Mouse (Mus musculus): Measurements from ENCODE around the gene Ptprn2. TPM values are rescaled to one million over a fixed set of nuclear protein-coding genes. Genes with fewer than 3 reads are reported as not detected.
"Not testable (repeated sequence)": the region's sequence is repeated elsewhere in the genome, so short reads cannot be mapped to it uniquely, and the experiment has no call there.

The Ptprn2 gene
- total RNA-seq, 2 experiments from 2014 or later = not detected

DNA sequence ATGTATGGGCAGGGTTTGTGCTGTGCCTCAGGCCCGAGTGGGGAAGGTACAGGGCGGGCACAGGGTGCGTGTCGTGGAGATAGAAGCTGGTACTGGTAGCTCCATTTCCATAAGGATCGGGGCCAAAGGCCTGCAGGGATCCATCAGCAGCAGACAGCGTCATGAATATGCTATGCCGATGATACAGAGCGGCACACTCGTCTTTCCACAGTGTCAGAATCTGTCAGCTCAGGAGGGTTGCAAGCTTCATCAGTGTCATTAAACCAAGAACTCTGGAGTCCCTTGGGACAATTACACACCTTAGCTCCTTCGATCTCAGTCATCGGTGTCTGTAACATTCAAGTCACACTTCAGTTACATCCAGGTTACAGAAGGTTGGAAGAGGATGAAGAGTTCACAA is 15.1 kb downstream of the Ptprn2 start:
- ATAC-seq (replicated peaks; ENCODE audit: low FRiP score, low TSS enrichment, poor library complexity, severe bottlenecking) = no peak

DNA sequence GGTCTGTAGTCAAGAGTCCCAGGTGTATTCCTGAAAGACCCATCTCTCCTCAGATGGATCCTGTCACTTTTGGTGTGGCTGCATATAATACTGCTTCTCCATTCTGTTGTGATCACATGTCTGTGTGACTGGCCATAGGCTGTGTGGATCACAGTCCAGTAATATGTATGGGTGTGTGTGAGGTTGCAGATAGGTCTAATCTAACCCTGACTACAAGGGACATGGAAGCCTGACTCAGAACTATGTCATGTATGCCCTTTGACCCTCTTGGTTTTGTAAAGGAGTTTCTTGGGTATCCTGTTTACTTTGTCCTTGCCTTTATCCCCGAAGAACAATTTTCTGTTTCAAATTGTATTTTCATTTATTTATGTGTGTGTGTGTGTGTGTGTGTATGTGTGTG is 27.0 kb downstream of the Ptprn2 start:
- no peak for ATAC-seq (replicated peaks; ENCODE audit: low FRiP score, low TSS enrichment, poor library complexity, severe bottlenecking)

DNA sequence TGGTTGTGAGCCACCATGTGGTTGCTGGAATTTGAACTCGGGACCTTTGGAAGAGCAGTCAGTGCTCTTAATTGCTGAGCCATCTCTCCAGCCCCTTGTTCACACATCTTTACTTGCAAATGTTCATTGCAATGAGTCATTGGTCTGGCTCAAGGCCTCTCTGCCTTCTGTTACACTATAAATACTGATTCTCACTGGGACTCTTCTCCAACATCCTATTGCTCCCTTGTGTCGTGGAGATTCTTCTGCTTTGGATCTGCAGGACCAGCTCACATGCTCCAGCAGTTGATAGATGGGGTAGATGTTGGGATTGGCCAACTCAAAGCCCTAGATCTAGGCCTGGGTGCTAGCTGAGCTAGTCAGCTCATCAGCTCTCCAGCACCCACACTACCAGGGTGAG is 28.3 kb downstream of the Ptprn2 start:
- ATAC-seq (replicated peaks; ENCODE audit: low FRiP score, low TSS enrichment, poor library complexity, severe bottlenecking) = not testable (repeated sequence)

DNA sequence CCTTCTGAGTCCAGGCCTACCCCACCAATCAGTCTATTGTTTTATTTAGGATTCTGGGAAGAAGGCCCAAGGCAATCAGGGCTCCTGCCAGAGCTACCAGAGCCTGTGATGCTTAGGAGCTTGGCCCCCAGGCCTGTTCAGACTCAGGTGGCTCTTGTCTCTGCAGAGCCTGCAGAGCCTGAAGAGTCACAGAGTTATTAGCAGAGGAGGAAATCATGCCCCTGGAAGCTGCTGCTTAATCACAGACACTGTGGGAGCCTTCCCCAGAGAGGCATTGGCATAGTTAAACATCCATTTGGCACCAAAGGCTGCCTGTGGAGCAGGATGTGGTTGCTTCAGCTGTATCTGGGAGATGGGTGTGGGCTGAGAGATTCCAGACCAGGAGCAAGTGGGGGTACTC is 30.3 kb downstream of the Ptprn2 start:
- no peak for ATAC-seq (replicated peaks; ENCODE audit: low FRiP score, low TSS enrichment, poor library complexity, severe bottlenecking)

DNA sequence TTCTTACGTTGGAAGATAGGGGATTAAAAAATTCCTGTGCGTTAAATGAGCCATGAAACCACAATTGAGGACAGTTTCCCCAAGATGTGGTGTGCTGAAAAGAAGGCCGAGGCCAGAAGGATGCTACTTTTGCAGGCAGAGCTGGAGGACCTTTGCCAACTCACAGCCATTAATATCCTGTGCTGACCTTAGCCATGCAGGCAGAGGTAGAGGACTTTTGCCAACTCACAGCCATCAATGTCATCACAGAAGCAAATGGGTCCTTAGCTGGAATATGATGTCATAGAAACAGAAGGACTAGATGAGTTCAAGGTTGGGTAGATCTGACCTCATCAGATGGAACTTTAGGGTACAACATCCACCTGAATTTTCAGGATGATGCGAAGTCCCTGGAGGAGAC is 43.3 kb downstream of the Ptprn2 start:
- no peak for ATAC-seq (replicated peaks; ENCODE audit: low FRiP score, low TSS enrichment, poor library complexity, severe bottlenecking)

DNA sequence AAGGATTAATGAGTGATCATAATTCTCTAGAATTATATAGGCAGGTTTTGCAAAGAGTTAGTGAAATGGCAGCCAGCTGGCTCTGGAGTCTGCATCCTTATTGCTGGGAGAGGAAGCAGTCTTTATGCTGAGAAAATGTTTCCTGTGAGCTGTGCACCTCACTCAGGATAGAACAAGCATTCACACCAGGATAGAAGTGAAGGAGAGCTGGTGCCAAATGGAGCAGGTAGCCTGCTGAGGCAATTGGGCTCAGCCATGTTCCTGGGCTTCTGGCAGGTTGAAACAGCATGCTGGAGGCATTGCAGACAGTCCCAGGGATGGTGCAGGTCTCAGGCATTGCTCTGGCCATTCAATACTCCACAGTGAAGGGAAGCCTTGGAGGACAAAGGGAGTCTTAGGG is 47.8 kb downstream of the Ptprn2 start:
- ATAC-seq (replicated peaks; ENCODE audit: low FRiP score, low TSS enrichment, poor library complexity, severe bottlenecking) = no peak

DNA sequence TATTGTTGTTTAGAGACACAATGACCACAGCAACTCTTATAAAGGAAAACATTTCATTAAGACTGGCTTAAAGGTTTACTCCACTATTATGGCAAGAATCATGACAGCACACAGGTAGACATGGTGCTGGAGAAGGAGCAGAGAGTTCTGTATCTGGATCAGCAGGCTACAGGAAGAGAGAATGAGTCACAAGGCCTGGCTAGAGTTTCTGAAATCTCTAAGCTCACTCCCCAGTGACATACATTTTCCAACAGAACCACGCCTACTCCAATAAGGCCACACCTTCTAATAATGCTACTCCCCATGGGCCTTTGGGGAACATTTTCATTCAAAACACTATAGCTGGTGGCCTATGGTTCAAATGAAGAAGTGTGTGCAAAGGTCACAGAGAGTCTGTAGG is 53.8 kb downstream of the Ptprn2 start:
- ATAC-seq (replicated peaks; ENCODE audit: low FRiP score, low TSS enrichment, poor library complexity, severe bottlenecking) = no peak

DNA sequence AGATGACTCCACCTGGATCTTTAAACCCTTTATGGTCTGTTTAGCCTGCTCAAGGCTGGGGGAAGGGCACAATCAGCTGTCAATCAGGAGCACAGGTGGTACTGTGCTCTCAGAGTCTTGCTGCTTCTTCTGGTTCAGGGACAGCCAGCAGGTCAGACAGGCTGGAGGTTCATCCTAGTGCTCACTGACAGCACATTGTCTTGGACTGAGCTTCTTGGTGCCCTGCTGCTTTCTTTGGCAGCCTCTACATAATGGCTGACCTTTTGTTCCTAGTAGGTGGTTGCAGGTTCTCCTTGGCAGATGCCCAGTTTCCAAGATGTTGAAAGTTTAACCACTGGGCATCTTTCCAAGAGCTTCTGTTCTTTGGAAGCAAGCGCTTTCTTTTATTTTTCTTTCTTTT is 55.1 kb downstream of the Ptprn2 start:
- ATAC-seq (replicated peaks; ENCODE audit: low FRiP score, low TSS enrichment, poor library complexity, severe bottlenecking) = no peak

DNA sequence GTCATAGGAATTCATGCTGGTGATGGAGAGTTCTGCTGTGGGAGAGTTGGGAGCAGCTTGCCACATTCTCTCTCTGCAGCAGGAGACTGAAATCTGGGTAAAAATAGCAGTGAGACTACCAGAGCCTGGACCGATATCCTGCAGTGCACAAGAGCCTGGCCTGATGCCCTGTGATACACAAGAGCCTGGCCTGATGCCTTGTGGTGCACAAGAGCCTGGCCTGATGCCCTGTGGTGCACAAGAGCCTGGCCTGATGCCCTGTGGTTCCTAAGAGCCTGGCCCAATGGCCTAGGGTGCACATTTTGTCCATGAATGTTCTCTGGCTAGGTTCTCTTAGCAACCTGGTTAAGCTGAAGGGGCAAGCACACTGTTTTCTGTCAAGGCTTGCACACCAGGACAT is 64.5 kb downstream of the Ptprn2 start:
- no peak for ATAC-seq (replicated peaks; ENCODE audit: low FRiP score, low TSS enrichment, poor library complexity, severe bottlenecking)

DNA sequence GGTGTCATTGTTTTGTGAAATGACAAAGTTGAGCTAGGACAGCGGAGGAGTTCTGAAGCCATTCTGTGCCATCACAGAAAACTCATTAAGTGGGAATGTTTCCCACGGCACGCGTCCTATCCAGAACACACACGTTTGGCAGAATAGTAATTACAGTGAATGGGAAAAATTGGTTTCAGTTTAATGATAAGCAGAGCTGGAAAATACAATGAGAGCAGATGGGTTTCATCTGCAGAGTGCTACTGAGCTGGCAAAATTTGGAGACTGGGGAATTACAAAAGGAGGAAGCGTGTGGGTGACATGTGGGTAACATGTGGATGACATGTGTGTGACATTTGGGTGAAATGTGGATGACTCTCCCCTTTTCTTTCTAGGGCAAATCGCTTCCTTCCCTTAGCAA is 66.0 kb downstream of the Ptprn2 start:
- no peak for ATAC-seq (replicated peaks; ENCODE audit: low FRiP score, low TSS enrichment, poor library complexity, severe bottlenecking)

DNA sequence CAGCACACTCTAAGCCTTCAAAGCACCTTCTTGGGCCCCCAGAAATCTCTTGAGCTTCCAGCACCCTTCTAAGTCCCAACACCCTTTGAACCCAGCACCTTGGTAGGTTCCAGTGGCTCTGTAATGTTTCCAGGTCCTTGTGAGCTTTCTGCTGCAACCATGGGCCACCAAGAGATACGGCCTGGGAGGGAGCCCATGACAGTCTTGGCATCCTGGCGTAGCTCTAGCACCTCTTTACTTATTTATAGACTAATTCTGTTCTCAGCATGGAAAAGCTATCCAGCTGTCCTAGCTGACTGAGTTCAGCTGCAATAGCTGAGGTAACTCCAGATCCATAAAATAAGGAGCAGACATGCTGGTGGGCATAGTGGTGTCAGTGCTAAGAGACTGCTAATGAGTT is 66.8 kb downstream of the Ptprn2 start:
- ATAC-seq (replicated peaks; ENCODE audit: low FRiP score, low TSS enrichment, poor library complexity, severe bottlenecking) = no peak

DNA sequence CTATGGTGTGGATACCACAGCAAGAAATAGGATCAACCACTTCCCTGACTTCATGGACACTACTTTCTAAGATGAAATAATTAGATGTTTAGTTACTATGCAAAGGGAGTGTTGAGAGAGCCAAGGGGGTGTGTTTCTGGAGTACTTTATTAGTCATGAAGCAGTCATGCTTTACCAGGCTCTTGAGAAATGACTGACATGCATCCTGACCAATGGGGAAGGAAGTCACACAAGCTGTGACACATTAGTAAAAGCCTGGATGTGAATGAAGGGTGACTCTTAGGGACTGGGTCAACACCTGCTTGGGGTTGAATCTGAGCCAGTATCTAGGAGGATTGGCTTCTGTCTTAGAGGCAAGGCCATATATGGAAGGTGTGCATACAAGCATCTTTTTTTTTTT is 67.8 kb downstream of the Ptprn2 start:
- ATAC-seq (replicated peaks; ENCODE audit: low FRiP score, low TSS enrichment, poor library complexity, severe bottlenecking) = no peak

DNA sequence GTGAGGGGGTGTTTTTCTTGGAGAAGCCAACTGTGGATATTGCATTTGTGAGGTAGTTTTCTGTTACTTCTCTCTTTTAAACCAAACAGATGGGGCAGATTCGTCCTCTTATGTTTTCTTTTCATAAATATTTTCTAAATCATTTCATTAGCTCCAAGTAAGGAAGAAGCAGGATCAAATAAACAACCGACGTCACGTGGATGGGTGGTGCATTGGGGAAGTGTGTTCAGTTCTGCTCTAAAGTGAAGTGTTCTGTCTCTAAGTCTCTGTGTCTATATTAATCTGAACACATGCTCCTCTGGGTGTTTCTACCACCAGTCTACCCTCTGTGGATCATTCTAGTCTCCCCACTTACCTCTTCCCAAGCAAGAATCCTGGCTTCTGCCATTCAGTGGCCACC is 70.4 kb downstream of the Ptprn2 start:
- no peak for ATAC-seq (replicated peaks; ENCODE audit: low FRiP score, low TSS enrichment, poor library complexity, severe bottlenecking)

DNA sequence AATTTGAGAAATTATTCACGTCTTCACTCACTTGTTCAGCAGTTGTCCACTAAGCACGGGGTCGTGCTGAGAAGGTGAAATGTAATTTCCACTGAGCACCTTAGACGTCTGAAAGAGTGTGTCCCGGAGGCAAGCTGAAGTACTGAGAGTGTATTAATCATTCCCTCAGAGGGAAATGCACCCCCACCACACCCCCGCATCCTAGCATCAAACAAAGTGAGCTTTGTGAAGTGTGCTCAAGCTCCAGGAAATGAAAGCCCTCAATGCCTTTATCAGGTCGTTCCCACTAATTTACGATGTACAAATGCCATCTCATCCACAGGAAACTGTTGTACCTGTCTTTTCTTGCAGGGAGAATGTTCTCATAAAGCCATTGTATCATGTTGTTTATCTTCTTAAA is 78.9 kb downstream of the Ptprn2 start:
- ATAC-seq (replicated peaks; ENCODE audit: low FRiP score, low TSS enrichment, poor library complexity, severe bottlenecking) = no peak

DNA sequence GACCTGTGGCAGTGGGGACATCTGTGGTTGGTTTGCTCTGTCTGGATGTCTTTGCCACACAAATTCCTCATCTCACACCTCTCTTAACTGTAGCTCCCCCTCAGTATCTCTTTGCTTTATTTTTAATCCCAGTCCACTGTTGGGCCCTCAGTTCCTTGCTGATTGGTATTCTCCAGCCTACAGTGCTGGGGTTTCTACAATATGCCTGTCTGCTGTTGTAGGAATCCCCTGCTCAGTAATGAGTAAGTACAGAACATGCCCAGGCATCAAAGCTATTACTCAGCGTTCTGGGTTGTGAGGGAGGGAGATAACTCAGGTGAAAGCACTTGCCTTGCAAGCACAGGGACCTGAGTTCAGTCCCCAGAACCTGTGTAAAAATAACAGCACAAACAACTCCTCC is 81.2 kb downstream of the Ptprn2 start:
- ATAC-seq (replicated peaks; ENCODE audit: low FRiP score, low TSS enrichment, poor library complexity, severe bottlenecking) = no peak

DNA sequence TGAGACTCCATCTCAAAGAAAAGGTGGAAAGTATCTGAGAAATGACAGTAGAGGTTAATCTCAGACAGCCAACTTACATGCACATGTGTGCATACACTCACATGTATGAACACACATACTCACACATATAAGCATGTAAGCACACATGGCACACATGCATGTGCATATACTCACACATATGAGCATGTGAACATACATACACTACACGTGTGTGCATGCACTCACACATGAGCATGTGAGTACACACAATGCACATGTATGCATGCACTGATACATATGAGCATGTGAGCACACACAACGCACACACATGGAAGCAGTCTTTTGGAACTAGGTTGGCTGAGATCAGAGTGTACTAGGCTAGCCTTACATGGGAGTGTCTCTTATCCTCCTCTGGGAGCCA is 81.7 kb downstream of the Ptprn2 start:
- ATAC-seq (replicated peaks; ENCODE audit: low FRiP score, low TSS enrichment, poor library complexity, severe bottlenecking) = no peak

DNA sequence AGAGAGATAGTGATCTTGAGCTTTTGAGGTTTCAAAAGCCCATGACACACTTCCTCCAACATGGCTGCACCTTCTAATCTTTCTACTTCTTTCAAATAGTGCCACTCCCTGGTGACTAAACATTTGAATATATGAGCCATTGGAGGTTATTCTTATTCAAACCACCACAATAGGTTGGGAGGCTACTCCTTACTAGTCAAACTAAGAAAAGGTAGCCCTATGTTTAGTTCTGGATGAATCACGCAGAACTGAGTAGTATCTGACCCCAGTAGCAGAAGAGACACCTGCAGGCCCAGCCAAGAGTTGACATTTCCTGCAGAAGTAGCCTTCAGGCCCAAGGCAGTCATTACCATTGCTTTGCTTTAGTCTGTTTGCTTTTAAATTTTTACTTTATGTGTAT is 84.0 kb downstream of the Ptprn2 start:
- ATAC-seq (replicated peaks; ENCODE audit: low FRiP score, low TSS enrichment, poor library complexity, severe bottlenecking) = no peak

DNA sequence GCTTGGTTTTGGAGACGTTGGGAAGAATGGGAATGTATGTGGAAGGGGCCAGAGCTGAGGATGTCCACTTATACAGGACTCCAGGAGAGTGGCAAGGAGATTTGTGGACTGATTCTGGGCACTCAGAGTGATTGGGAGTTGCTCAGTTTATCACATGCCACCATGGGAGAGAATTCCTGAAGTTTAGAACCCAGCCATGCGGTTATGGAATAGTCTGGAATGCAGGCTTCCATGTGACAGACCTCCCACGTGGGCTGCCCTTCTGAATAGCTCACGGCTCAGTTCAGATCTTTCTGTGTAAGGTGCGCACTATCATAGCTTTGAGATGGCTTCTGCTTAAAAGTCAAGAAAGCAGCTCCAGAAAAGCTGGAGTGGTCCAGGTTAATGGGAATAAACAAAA is 88.6 kb downstream of the Ptprn2 start:
- ATAC-seq (replicated peaks; ENCODE audit: low FRiP score, low TSS enrichment, poor library complexity, severe bottlenecking) = no peak

DNA sequence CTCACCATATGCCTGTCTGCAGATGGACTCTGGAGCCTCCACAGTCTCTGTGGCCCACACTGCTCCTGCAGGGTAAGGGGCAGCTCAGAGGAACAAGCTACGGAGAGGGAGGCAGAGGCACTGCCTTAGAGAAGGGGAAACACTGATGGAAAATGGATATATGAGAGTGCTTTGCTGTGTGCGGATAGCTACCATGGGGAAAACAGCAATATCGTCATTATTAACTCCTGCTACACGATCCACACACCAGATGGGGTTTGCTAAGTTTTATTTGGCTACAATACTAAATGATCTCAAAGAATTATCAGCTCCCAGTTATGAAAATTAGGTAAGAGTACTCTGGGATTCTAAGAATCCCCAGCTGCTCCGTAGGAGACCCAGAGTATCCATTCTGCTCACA is 89.2 kb downstream of the Ptprn2 start:
- ATAC-seq (replicated peaks; ENCODE audit: low FRiP score, low TSS enrichment, poor library complexity, severe bottlenecking) = no peak

DNA sequence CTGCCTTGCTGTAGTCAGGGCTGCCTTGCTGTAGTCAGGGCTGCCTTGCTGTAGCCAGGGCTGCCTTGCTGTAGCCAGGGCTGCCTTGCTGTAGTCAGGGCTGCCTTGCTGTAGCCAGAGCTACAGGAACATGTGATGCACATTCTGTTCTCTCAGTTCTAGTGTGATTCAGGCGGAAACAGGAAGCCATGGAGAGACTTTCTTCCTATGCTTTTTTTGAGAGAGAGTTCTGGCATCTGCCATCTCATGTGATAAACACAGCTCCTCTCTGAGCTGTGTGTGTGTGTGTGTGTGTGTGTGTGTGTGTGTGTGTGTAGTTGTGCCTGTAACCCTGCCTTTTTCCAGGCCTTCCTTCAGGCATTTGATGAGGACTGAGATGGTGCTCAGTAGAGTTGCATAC is 92.4 kb downstream of the Ptprn2 start:
- not testable (repeated sequence) for ATAC-seq (replicated peaks; ENCODE audit: low FRiP score, low TSS enrichment, poor library complexity, severe bottlenecking)

DNA sequence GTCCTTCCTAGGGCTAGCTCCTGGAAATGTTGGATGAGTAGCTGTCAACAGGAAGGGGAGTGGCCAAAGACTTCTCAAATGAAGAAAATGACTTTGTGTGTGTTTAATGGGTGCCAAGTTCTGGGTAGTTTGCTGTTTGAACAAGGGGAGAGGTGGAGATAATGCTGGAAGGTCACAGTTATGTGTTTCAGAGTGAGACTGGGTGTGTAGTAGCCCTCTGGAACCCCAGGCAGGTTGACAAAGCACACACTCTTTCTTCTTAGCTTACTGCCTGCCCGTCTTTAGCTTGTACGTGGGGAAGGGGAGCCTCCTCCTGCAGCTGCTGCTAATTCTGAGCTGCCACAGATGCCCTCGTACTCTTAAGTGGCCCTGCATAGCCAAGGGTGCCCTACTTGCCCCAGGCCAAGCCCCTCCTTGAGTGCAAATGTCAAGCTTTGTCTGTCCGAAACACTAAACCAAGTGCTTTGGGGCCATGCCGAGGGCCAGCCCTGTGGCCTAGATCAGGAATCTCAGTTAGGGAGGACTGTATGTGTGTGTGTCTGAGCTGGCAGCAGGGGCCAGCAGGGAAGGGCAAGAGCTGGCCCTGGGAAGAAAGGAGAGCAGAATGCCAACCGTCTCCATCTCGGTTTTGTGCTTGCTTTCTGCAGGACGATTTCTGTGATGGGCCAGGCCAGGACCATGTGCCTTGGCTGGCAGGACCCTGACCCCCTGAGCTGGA is 95.5 kb downstream of the Ptprn2 start:
- no peak for ATAC-seq (replicated peaks; ENCODE audit: low FRiP score, low TSS enrichment, poor library complexity, severe bottlenecking)

DNA sequence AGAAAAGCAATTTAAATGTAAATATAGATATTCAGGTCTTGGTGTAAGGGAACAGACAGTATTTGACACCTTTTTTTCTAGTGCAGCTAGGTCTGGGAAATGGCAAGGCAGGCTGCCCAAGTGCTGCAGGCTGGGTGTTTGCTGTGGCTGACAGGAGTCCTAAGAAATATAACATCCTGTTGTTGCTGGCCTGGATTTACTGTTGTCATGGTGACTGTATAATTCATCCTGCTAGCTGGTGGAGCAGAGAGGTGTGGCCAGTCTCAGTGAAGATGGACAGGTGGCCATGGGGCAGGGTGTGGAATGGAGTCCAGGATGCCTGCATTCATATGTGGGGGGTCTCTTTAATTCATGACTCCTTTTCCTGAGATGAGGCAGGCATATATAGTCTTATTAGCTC is 96.3 kb downstream of the Ptprn2 start:
- ATAC-seq (replicated peaks; ENCODE audit: low FRiP score, low TSS enrichment, poor library complexity, severe bottlenecking) = no peak
